Mouse (Mus musculus) ovary, adult 10 weeks (tissue): ENCODE data around the gene Btbd35f4. TPM values are rescaled to one million over a fixed set of nuclear protein-coding genes. Genes with fewer than 3 reads are reported as not detected.

Experiments
- polyA plus RNA-seq: library from polyadenylated mRNA; stranded (reverse); fragments of 350-450 nt; fragmentation: Illumina TruSeq; extraction: RNeasy Lipid Tissue Mini Kit (QIAGEN cat#74804); gene quantifications from one replicate; pipeline ENCODE4 v1.2.3, GENCODE M21; 2014

The Btbd35f4 gene
- not detected for polyA plus RNA-seq

DNA sequence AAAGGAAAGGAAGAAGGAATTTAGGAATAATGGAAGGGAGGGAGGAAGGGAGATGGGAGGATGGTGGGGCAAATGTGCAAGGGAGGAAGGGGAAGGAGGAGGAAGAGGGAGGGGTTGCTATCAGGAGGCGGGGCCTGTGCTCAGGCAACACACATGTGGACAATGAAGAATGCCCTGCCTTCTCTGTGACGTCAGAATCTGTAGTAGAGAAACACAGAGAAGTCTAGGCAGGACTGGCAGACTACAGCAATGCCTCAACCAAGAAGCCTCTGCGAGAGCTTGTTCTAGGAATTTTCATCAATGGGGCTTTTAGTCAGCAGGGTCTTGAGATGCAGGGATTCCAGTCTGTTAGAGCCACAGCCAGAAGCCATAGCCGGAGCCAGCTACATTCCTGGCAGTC, at the start of gene Btbd35f4:
TSS of gene Btbd35f4 (plus strand) at position 301 of the 400 bp plus-strand sequence.

Other genes with a start within 250 kb of the Btbd35f4 start
- gene Btbd35f27, start 151.6 kb downstream of the Btbd35f4 start, polyA plus RNA-seq, result not detected